Mouse (Mus musculus) MN1 (cell line): Measurements from ENCODE around the gene Pik3c2a.

Experiments used
- DNase-seq: peaks from one replicate; pipeline ENCODE4 v3.0.0-alpha.2; 2016; ENCODE audit warnings: low spot score

Gene Pik3c2a

DNA sequence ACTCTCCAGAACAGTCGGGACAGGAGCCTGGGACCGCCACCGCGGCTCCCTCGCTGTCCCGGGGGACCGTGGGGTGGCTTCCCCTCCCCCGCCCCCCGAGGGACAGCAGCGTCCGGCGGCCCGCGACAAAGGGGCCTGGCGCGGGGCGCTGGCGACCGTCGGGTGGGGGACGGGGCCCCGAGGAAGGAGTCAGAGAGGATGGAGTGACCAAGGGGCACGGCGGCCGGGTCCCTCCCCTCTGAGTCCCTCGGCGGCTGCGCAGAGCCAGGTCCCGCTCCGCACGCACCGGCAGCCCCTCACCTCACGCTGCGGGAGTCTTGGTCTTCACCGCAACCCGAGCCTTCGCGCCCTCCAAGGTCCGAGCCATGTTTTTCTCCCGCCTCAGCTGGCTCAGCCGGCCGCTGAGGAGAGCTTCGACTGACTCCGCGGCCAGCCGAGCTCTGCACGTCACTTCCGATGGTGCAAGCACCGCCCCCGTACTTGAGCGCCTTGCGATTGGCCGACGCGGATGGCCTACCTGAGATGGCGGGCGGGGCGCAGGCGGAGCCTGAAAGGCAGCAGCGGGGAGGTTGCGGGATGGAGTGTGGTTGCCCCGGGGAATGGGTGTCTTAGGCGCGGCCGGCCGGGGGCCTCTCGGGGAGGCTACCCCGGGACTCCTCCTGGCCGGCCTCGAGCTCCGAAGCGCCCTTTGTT is at the start of gene Pik3c2a:
TSS of gene Pik3c2a (minus strand) at position 446 of the 693 bp plus-strand sequence.
- peak; percentile 97 for DNase-seq

DNA sequence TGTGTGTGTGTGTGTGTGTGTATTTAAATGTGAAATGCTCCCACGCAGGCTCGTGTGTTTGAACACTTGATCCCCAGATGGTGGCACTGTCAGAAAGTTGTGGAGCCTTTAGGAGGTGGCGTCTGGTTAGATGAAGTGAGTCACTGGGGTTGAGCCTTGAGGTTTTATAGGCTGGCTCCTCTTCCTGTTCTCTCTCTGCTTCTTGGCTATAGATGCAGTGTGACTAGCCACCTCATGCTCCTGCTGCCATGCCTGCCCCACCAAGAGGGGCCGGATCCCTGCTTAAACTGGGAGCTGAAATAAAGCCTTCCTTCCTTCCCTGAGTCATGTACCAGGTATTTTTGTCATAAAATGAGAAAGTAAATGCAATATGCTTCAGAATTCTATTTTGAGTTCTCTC is 47.9 kb upstream of the Pik3c2a start:
- no peak for DNase-seq

DNA sequence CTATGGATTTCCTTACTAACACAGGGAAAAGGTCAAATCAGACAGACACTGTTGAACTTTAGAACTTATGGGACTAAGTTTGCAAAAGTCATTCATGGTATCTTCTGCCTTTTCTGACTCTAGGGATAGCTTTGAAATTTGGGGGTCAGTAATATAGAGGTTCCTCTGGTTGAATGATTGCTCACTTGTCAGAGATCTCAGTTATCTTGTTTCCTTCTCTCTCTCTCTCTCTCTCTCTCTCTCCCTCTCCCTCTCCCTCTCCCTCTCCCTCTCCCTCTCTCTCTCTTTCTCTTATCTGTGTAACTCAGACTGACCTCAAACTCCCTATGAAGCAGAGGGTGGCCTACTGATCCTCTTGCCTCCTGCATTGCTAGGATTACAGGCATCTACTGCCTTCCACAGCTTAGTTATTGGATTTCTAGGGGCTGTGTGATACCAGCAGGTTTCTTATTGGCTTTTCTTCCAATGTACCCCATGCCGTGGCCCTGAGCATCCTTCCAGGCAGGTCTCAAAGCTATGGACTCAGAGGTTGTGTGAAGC is 41.9 kb upstream of the Pik3c2a start:
- no peak for DNase-seq

DNA sequence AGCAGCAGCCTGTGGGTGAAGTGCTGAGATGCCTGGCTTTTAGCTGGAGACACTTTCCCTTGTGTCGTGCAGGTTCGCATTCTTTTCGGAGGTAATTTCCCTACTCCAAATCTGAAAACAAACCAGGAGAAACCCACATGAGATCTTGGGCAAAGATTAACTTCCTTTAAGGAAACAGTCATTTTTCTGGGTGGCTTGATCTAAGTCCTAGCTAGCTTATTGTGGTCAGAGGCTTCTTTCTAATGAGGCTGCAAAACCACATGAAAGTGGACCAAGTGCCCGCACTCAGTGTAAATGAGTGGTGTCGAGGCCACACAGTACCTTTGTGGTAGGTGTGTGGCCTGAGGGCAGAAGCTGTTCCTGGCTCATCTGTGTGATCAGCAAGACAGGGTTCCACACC is 41.0 kb upstream of the Pik3c2a start:
- no peak for DNase-seq

DNA sequence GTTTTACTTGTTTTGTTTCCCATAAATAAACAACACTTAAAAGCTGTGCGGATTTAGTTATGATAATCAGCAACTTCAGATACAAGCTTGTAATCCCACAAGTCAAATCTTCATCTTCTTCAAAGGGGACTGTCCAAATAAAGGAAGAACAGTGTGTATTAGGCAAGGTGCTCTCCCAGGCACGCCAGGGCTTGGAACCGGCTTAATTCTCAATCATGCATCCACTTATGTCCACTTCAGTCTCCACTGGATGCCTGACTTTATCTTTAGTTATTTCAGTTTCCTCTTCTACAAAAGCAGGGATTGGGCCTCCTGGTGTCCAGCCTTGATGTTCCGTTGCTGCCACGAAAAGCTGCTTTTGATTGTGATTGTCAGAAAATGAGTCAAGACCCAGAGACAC is 40.5 kb upstream of the Pik3c2a start:
- DNase-seq, result no peak

DNA sequence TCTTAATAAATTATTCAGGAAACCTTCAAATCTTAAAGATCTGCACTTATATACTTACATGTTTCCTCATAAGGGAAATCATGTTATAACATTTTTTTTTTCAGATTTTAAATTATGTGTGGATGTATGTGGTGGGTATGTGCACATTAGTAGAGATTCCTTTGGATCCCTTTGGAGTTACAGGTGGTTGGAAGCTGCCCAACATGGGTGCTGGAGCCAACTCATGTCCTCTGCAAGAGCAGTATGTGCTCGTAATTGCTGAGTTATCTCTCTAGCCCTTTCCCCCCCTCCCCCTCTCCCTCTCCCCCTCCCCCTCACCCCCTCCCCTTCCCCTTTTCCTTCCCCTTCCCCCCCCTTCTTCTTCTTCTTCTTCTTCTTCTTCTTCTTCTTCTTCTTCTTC is 39.9 kb upstream of the Pik3c2a start:
- no peak for DNase-seq

DNA sequence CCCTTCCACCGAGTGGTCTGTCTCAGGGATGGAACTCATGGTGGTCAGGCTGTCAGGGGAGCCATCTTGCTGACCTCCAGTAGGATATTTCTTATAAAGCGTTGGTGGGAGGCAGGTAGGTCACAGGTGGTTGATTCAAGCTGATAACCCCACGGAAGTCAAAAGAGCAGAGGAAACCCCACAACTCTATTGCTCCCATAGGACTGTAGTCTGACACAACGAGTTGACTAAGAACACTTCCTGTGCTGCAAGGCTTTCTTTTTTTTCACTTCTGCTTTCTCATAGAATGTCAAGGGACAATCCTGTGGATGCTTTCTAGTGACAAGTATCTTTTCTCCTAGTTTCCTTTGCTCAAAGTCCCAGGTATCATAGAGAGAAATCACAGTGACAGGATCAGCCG is 33.0 kb upstream of the Pik3c2a start:
- no peak for DNase-seq

DNA sequence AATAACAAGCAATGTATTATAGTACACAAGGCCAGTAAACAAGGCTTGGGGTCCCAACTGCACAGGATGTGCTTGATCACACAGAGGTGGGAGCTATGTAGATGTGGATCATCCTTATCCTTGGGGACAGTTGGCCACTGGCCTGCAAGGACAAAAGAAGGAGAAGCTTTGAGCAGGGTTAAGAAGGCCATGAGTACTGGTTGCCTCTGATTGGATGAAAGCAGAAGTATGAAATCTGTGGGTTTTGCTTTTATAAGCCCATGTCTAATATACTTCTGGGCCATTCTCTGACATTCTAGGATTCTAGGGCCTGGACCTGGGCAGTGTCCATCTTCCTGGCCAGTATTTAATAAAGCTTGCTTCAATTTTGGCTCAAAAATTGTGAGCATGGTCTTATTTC is 32.6 kb upstream of the Pik3c2a start:
- no peak for DNase-seq

DNA sequence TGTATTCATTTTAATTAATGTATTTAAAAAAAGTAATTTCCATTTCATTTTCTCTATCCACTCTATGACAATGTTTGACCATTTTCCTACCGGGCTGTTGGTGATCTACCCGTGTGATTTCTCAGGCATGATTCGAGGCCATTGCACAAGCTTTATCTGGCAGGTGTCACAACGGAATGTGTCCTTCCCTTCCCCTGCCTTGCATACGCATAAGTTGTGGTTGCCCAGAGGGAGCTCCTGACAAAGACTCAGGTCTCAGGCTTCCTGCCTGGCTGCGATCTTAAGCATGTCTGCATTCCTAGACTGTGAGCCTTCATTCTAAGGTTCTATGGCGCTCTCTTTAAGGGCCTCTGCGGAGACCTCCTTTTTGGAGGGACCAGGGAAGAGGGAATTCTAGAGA is 18.9 kb upstream of the Pik3c2a start:
- DNase-seq, result no peak

DNA sequence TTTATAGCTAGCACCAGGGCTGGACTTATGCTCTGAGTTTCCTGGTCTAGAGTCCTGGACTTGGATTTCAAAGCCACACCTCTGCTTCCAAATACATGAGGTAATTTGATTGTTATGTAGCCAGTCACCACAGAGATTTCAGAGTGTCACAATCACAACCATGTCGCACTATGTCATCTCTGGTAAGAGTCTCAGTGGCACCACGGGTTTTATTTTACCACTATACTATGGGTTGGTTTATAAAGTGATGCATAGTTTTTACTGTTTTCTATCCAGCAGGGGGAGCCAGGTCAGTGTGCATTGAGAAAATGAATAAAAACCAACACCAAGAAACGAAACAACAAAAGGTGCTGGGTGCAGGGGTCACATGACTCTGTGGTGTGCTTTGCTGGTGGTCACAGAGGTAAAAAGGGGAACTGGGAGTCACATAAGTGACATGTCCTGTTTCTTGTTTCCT is 15.8 kb upstream of the Pik3c2a start:
- peak; percentile 44 for DNase-seq

DNA sequence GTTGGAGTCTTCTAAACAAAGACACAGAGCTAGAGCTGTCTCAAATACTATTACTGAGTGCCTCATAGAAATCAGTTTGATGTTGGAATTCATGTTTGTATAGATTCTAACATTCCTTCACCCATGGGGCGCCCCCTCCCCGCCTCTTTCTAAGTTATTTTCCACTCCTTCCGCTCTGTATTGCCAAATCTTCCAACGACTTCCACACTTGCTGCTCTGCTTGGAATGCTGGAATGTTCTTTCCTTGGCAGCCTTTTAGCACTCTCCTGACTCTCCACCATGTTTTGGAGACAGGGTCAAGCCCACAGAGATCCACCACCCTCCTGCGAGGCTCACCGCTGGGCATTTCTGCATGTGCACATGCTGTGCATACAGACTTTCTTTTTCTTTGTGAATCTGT is 14.1 kb upstream of the Pik3c2a start:
- DNase-seq, result no peak

DNA sequence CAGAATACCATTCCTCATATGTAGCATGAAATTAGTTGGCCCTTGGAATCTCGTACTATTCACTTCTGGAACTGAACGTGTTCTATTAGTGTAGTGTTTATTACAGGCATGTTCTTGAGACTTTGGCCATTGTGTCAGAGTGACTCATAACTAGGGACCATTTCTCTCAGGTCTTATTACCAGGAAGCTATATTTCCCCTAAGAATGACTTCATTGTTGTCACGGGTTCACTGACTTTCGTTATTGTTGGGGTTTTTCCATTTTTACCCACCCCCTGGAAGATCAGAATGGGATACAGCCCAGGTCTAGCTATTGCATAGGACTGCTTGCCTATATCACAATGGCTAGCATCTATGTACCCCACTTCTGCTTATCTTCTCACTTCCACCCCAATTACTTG is 13.7 kb upstream of the Pik3c2a start:
- no peak for DNase-seq

DNA sequence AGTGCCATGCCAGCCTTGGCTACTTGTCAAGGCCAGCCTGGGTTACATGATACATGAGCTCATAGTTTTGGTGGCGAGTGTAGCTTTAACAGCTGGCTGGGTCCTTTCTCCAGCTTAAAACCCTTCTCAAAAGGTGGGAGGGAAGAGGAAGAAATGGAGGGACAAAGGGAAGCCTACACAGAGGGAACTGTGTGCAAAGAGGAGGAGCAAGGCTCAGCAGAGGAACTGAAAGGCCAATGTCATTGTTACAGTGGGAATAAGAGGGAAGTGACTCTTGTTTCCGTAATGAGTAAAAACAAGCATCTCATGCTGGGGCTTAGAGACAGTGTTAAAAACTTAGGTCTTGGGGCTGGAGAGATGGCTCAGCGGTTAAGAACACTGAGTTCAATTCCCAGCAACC is 3.4 kb upstream of the Pik3c2a start:
- no peak for DNase-seq

DNA sequence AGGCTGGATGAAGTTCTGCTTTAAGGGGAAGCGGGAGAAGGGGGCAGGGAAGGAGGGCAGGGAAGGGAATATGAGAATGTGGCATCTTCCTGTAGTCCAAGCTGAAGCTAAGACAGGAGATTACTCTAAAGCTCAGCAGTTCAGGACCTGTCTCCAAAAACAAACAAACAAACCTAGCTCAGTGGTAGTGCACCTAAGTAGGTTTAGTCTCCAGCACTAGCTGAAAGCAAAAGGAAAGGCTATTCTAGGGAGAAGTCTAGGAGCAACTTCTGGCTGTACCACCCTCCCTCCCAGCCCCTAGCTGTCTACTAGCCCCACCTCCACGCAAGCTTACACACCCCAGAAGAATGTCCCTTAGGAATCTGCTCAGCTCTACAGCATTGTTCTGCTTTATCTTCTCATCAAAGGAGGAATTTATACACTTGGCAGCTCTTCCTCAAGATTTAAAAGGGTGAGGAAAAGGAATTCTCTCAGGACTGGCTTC is 1.1 kb upstream of the Pik3c2a start:
- DNase-seq, result peak; percentile 55

DNA sequence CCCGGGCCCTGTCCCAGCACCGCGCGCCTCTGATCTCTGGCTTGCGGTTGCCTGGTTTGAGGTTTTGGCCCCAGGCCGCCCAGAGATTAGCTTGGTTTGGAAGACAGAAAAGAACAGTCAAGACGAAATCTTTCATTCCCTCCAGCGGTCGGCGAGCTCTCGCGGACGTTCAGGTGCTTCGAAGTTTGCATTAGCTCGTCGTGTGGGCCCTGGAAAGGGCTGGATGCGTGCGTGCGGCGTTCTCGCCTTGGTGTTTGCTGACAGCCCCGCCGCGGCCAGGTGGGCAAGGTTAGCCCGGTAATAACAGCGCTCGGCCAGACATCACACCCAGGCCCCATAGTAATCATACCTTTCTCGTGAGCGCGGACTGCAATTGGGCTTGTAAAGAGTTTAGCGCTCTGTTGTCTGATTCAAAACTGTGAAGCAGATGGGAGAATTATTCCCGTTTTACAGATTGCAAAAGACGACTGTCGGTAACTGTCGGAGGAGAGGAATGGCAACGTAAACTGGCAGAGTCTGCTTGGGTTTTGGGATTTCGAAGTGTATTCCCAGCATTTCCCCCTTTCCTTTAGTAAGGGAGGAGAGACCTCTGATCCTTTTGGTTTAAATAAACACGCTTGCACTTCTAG is 562 bp upstream of the Pik3c2a start:
- DNase-seq, result peak; percentile 78

DNA sequence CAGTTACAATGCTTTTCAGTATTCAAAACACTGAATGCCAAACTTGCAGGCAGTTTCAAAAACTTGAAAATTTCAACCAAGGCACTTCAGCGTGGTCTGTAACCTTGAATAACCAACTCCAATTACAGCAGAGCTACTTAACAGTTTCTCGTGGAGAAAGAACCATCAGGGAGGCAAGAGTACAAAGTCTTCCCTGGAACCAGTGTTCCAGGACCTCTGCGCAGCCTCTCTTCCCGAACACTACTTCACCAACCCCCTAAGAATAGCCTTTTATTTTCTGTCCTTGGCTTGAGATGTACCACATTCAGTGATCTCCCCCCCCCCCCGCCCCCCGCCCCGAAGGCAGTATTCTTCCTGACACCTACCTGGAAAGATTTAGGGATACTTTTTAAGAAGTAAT is 1.0 kb downstream of the Pik3c2a start:
- no peak for DNase-seq

DNA sequence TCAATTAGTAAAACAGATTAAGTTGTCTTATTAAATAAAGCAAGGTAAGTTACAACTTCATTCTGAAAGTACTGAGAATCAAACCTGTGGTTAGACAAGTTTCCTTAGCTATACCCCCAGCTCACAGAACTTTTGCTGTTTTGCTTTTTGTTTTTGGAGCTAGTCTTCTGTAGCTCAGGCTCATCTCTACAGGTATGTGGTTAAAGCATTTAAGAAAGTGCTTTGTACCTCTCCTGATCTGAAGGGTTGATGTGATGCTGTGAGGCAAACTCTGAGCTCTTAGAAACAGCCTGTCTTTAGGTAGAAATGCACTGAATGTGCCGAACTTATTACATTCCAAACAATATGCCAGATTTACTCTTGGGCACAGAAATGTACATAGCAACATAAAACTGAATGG is 1.9 kb downstream of the Pik3c2a start:
- DNase-seq, result no peak

DNA sequence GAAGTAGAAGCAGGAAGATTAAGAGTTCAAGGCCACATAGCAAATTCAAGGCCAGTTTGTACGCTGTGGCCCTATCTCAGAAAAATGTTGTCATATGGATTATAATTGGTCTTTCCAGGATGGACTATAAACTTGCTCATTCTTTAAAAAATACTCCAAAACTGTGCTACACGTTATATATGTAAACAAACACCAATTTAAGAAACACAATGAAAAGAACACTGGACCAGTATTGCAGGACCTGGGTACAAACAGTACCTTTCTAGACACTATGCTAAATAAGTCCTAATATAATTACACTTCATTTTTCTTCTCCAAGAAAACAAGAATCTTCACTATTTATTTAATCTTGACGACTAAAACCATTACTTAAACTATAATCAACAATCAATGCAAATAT is 11.6 kb downstream of the Pik3c2a start:
- DNase-seq, result no peak

DNA sequence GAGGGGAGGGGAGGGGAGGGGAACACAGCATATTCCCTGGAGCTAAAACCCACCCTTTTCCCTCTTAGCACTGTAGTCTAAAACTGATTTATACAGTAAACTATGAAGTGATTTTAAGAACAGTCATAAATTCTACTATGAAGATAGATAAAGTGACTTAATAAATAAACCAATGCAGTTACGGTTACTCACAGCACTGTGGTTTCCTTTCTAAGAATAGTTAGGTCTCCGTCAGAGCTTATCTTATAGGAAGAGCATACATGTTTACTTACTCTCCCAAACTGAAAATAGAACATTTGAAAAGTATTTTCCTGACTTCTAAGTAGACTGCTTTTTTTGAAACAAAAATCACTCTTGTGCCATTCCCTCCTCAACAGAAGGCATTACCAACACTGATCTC is 12.3 kb downstream of the Pik3c2a start:
- no peak for DNase-seq

DNA sequence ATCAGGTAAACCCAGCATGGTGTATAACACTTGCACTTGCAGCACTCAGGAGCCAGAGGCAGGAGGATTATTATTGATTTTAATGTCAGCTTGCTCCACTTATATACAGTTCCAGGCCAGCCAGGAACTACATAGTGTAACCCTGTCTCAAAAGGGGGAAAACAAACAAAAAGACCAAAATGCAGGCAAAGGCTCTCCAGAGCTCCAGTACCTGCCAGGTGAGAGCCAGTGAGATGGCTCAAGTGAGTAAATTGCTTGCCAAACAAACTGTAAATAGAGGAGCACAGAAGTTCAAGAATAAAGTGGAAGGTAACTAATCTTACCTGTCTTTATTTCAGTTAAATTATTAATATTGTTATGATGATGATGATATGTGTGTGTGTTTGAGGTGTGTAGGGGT is 16.0 kb downstream of the Pik3c2a start:
- DNase-seq, result no peak

DNA sequence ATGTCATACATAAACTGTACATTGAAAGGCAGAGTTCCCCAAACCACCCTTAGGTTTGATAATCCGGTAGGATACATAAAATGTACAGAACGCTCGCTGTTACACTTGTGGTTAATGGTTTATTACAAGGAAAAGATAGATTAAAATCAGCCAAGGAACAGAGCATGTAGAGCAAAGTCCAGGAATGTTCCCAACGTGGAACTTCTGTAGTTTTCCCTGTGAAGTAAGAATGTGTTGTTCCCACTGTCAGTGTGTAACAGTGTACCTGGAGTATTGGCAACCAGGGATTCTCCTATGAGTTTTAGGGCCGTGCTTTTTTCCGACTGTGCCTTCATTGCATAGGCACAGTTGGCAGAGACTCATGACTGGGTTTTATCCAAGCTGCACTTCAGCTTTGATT is 17.5 kb downstream of the Pik3c2a start:
- DNase-seq, result no peak

DNA sequence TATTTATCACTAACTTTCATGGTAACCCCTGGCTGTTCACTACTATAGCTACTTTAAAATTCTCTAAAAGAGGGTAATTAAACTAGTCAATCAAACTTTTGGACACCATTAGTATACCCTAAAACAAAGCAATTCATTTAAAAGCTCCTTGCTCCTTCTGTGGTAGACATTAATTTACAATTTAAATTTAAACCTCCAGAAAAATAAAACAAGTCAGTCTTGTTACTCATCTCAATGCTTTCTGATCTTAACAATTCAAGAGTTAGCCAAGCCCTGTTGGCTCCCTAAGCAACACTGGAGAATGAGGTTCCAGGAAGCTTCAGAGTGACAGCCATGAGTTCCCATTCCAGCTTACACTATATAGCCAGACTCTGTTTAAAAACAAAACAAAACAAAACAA is 22.2 kb downstream of the Pik3c2a start:
- DNase-seq, result no peak

DNA sequence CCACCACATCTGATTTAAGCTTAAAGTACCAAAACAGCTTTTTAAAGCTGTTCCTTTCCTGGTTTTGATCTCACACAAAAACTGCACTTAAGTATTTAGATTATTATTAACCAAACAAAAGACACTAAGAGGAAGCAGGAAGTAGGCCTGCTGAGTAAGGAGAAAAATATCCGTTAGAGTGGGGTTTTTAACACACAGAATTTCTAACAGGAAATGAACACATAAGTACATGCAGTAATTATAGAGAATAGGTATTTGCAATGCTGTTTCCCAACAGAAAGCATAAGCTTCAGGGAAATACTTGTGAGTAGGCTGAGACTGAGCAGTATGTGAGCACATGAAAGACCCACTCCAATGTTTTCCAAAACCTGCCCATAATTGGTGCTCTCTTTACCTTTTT is 33.8 kb downstream of the Pik3c2a start:
- no peak for DNase-seq

DNA sequence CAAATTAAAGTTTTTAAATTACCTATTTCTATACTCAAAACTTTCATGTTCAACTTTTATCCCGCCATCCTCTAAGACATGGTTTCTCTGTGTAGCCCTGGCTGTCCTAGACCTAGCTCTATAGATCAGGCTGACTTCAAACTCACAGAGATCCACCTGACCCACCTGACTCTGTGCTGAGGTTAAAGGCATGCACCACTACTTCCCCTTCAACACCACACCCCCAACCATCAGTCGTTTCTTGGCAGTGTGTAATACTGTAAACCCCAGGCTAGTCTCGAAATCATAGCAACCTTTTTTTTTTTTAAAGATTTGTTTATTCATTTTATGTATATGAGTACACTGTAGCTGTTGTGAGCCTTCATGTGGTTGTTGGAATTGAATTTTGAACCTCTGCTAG is 50.9 kb downstream of the Pik3c2a start:
- DNase-seq, result no peak
